Mouse (Mus musculus): ENCODE results near the gene Hoxd10. TPM values are rescaled to one million over a fixed set of nuclear protein-coding genes. Genes with fewer than 3 reads are reported as not detected.

The Hoxd10 gene
- polyA plus RNA-seq, 1 experiment from 2014 or later, result not detected

DNA sequence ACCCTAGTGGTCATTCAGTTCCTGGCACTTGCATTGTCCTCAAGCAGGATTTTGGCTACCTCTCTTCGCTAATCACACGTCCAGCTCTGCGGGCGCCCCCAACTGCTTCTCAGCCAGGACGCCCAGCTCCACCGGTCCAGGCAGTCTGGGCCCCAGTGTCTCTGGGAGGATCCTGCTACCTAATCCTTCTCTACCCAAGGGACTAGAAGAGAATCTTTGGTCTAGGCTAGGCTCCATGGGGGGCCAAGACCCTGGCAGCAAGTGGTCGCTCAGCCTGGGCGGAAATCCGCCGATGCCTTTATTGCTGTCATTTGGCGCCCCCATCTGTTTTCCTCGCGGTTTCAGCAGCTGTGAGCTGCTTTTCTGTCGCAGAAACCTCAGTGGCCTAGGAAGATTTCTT lies 30.0 kb upstream of the Hoxd10 start:
- Histone ChIP-seq H3K27me3 (ENCODE audit: control insufficient read depth, insufficient read depth, low read length) (peaks cover 93% of the 10 kb centered on the region), H3K27ac (replicated peaks; ENCODE audit: low read depth, low read length) (no peak overlapping the region), H3K9ac (replicated peaks; ENCODE audit: low read length) (no peak overlapping the region), H3K4me3 (replicated peaks; ENCODE audit: low read depth, low read length) (0 out of 2 replicates have a peak overlapping the region, but pooled peaks have one; percentile 12), H3K36me3 (ENCODE audit: control insufficient read depth, insufficient read depth, low read length) (no peaks in the 10 kb centered on the region), H3K4me1 (ENCODE audit: control insufficient read depth, insufficient read depth, low read length) (no peaks in the 10 kb centered on the region; the same call in 1 of the 2 replicates), H3K4me2 (ENCODE audit: low read length) (peak overlapping the region; percentile 39), H3K9me3 (ENCODE audit: control insufficient read depth, low read length) (no peaks in the 10 kb centered on the region)
- ATAC-seq (ENCODE audit: low FRiP score, low TSS enrichment) (no peak), DNase-seq (peak; percentile 93)
- WGBS, result under 1% methylated on average over 14 of the region's 14 CpGs

DNA sequence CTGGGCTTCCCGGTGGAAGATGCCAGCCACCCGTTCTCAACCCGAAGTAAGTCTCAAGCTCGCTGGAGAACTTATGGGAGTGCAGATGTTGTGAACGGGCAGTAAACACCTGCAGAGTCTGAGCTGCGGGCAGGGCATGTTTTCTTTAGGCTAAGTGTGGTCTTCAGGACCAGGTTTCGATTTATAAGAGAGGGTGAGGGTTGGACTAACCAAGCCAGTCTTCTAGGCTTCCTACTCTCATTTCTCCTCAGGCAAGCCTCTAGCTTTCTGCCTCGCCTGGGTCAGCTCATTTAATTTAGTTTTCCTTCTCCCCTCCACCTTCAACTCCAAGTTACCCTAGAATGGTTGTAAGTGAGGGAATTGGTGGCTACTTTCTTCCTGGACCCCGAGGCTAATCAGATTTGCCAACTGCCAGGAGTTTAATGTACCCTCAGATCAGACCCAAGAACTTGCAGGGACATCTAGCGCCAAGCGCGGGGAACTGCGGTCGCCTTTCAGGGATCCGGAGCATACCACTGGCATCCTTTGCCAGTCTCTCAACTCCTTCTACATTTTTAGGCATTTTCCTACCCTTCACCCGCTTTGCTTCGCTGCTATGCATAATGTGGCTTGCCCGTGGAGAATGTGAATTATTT lies 28.3 kb upstream of the Hoxd10 start:
- Histone ChIP-seq H3K27ac (replicated peaks; ENCODE audit: low read depth, low read length) (no peak overlapping the region), H3K9ac (replicated peaks; ENCODE audit: low read length) (no peak overlapping the region), H3K36me3 (ENCODE audit: control insufficient read depth, insufficient read depth, low read length) (no peaks in the 10 kb centered on the region), H3K27me3 (ENCODE audit: control insufficient read depth, insufficient read depth, low read length) (peaks cover 98% of the 10 kb centered on the region), H3K4me1 (ENCODE audit: control insufficient read depth, insufficient read depth, low read length) (no peaks in the 10 kb centered on the region; the same call in 1 of the 2 replicates), H3K9me3 (ENCODE audit: control insufficient read depth, low read length) (no peaks in the 10 kb centered on the region), H3K4me2 (ENCODE audit: low read length) (no peak overlapping the region), H3K4me3 (replicated peaks; ENCODE audit: low read depth, low read length) (no peak overlapping the region)
- ATAC-seq (ENCODE audit: low FRiP score, low TSS enrichment), result no peak
- 4% methylated on average over 18 of the region's 18 CpGs for WGBS
- peak; percentile 87 for DNase-seq

GRCm38 (mm10) chr2:74666411-74666810 lies 25.3 kb upstream of the Hoxd10 start:
- DNase-seq (no peak), ATAC-seq (ENCODE audit: low FRiP score, low TSS enrichment) (no peak)
- Histone ChIP-seq H3K4me2 (ENCODE audit: low read length) (no peak overlapping the region), H3K36me3 (ENCODE audit: control insufficient read depth, insufficient read depth, low read length) (no peaks in the 10 kb centered on the region), H3K9me3 (ENCODE audit: control insufficient read depth, low read length) (no peaks in the 10 kb centered on the region), H3K9ac (replicated peaks; ENCODE audit: low read length) (no peak overlapping the region), H3K27ac (replicated peaks; ENCODE audit: low read depth, low read length) (no peak overlapping the region), H3K27me3 (ENCODE audit: control insufficient read depth, insufficient read depth, low read length) (peaks cover 98% of the 10 kb centered on the region), H3K4me1 (ENCODE audit: control insufficient read depth, insufficient read depth, low read length) (no peaks in the 10 kb centered on the region; the same call in 1 of the 2 replicates), H3K4me3 (replicated peaks; ENCODE audit: low read depth, low read length) (no peak overlapping the region)
- WGBS, result 3% methylated on average over 7 of the region's 7 CpGs

DNA sequence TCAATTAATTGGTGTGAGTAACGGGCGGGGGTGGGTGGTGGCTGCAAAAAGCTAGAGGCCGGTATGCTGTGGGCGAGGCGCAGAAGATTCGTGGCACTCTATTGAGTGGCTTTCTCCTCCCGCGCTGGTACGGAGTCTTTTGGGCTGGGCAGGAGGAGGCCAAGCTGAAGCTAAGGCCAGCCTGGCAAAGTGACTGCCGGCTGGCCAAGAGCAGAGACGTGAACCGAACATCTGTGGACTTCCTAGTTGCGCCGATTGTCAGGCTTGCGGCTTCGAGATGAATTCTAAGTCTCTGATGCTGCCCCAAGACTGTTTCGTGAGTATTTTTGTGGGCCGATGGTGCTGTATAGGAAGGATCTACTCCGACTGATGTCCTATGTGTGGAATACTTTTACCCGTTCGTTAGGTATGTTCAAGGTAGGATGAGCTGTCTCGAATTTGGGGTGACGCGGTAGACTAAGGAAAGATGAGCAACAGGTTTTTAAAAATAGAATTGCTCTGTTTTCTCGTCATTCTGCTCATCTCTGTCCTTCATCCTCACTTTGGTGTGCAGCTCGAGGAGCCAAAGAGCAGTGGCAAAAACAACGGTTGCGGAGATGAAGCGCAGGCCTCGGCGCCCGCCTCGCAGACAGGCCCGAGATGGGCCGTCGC lies 24.4 kb upstream of the Hoxd10 start:
- WGBS, result 1% methylated on average over 36 of the region's 36 CpGs
- Histone ChIP-seq H3K36me3 (ENCODE audit: control insufficient read depth, insufficient read depth, low read length) (no peaks in the 10 kb centered on the region), H3K4me3 (replicated peaks; ENCODE audit: low read depth, low read length) (no peak overlapping the region), H3K4me1 (ENCODE audit: control insufficient read depth, insufficient read depth, low read length) (no peaks in the 10 kb centered on the region), H3K9me3 (ENCODE audit: control insufficient read depth, low read length) (no peaks in the 10 kb centered on the region), H3K4me2 (ENCODE audit: low read length) (no peak overlapping the region), H3K9ac (replicated peaks; ENCODE audit: low read length) (no peak overlapping the region), H3K27me3 (ENCODE audit: control insufficient read depth, insufficient read depth, low read length) (peaks cover 98% of the 10 kb centered on the region), H3K27ac (replicated peaks; ENCODE audit: low read depth, low read length) (no peak overlapping the region)
- DNase-seq (no peak), ATAC-seq (ENCODE audit: low FRiP score, low TSS enrichment) (no peak)

DNA sequence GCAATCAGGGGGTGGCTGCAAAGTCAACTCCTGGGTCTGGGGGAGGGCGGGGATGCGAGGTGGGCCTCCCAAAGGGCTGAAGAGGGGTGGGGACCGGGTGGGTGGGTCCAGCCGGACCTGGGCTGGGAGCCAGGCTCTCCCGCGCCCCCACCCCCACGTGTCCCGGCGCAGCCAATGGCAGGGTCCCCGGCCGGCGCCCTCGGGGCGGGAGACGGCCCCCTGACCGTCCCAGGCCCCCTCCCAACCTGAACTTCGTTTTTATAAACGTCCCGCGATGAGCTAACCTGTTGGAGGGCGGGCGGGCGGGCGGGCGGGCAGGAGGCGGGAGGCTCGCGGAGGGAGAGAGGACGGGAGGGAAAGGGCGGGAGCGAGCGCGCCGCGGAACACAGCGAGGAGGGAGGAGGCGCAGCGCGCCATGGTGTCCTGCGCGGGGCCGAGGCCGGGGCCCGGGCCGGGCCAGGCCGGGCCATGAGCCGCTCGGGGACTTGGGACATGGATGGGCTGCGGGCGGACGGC lies 23.8 kb upstream of the Hoxd10 start, which contains the start of gene Hoxd13:
Hoxd13 (plus strand) TSS at position 469 of the 516 bp plus-strand sequence.
- Histone ChIP-seq H3K27ac (replicated peaks; ENCODE audit: low read depth, low read length) (no peak within 1 kb of the TSS), H3K4me2 (ENCODE audit: low read length) (peak within 1 kb of the TSS; percentile 45), H3K27me3 (ENCODE audit: control insufficient read depth, insufficient read depth, low read length) (peaks cover 98% of the 10 kb centered on the region), H3K4me3 (replicated peaks; ENCODE audit: low read depth, low read length) (peak within 1 kb of the TSS; percentile 20), H3K9ac (replicated peaks; ENCODE audit: low read length) (no peak within 1 kb of the TSS), H3K36me3 (ENCODE audit: control insufficient read depth, insufficient read depth, low read length) (no peaks in the 10 kb centered on the region), H3K9me3 (ENCODE audit: control insufficient read depth, low read length) (no peaks in the 10 kb centered on the region), H3K4me1 (ENCODE audit: control insufficient read depth, insufficient read depth, low read length) (no peaks in the 10 kb centered on the region)
- no peak for ATAC-seq (ENCODE audit: low FRiP score, low TSS enrichment)
- under 1% methylated on average over 42 of the region's 51 CpGs for WGBS
- no peak for DNase-seq

- WGBS, result under 1% methylated on average over 65 of the region's 74 CpGs
- no peaks in the 10 kb centered on the region for H3K36me3 ChIP-seq (ENCODE audit: control insufficient read depth, insufficient read depth, low read length)
- no peak overlapping the region for H3K9ac ChIP-seq (replicated peaks; ENCODE audit: low read length)
- no peaks in the 10 kb centered on the region for H3K9me3 ChIP-seq (ENCODE audit: control insufficient read depth, low read length)
- peak overlapping the region; percentile 20 for H3K4me3 ChIP-seq (replicated peaks; ENCODE audit: low read depth, low read length)
- H3K4me2 ChIP-seq (ENCODE audit: low read length), result peak overlapping the region; percentile 45
- no peaks in the 10 kb centered on the region for H3K4me1 ChIP-seq (ENCODE audit: control insufficient read depth, insufficient read depth, low read length)
- H3K27me3 ChIP-seq (ENCODE audit: control insufficient read depth, insufficient read depth, low read length), result peaks cover 98% of the 10 kb centered on the region
- ATAC-seq (ENCODE audit: low FRiP score, low TSS enrichment), result peak; percentile 40; the same call in 1 of the 2 replicates
- no peak for DNase-seq
- no peak overlapping the region for H3K27ac ChIP-seq (replicated peaks; ENCODE audit: low read depth, low read length)
Observed at GRCm38 (mm10) chr2:74668370-74669229, 23.1 kb upstream of the Hoxd10 start.

DNA sequence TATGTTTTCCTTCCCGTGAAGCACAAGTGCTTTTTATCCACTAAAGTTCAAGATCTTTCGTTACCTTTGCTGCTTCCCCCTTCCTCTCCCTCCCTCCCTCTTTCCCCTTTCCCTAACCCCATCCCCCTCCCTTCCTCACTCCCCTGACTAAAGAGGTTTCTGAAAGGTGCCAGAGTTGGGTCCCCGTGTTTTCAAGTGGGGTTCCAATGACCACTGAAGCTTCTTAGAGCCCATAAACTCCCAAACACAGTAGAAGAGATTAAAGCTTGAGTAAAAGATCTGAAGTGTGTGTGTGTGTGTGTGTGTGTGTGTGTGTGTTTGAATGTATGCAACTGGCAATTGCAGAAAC lies 22.5 kb upstream of the Hoxd10 start:
- no peak overlapping the region for H3K27ac ChIP-seq (replicated peaks; ENCODE audit: low read depth, low read length)
- no peak overlapping the region for H3K9ac ChIP-seq (replicated peaks; ENCODE audit: low read length)
- no peaks in the 10 kb centered on the region for H3K9me3 ChIP-seq (ENCODE audit: control insufficient read depth, low read length)
- H3K27me3 ChIP-seq (ENCODE audit: control insufficient read depth, insufficient read depth, low read length), result peaks cover 98% of the 10 kb centered on the region
- H3K4me3 ChIP-seq (replicated peaks; ENCODE audit: low read depth, low read length), result no peak overlapping the region
- WGBS, result 0% methylated on average over 3 of the region's 3 CpGs
- DNase-seq, result no peak
- H3K36me3 ChIP-seq (ENCODE audit: control insufficient read depth, insufficient read depth, low read length), result no peaks in the 10 kb centered on the region
- no peak overlapping the region for H3K4me2 ChIP-seq (ENCODE audit: low read length)
- ATAC-seq (ENCODE audit: low FRiP score, low TSS enrichment), result no peak
- H3K4me1 ChIP-seq (ENCODE audit: control insufficient read depth, insufficient read depth, low read length), result no peaks in the 10 kb centered on the region

DNA sequence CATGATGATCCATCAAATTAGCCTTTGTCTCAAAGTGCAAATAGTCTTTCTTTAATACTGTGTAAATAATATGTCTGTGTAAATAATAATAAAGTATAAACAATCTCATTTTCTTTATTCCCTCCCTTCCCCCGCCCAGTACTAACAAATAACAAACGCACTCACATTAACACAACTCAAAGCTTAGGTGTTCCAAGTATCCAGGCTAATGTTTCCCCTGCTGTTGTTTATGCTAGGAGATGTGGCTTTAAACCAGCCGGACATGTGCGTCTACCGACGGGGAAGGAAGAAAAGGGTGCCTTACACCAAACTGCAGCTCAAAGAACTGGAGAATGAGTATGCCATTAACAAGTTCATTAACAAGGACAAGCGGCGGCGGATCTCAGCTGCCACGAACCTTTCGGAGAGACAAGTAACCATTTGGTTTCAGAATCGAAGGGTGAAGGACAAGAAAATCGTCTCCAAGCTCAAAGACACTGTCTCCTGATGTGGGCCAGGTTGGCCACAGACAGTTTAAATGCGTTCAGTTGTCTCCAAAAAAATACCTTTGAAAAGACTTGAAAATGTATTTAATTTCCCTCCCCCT lies 22.0 kb upstream of the Hoxd10 start:
- Histone ChIP-seq H3K4me3 (replicated peaks; ENCODE audit: low read depth, low read length) (no peak overlapping the region), H3K4me1 (ENCODE audit: control insufficient read depth, insufficient read depth, low read length) (no peaks in the 10 kb centered on the region), H3K4me2 (ENCODE audit: low read length) (no peak overlapping the region), H3K27me3 (ENCODE audit: control insufficient read depth, insufficient read depth, low read length) (peaks cover 98% of the 10 kb centered on the region), H3K9ac (replicated peaks; ENCODE audit: low read length) (no peak overlapping the region), H3K27ac (replicated peaks; ENCODE audit: low read depth, low read length) (no peak overlapping the region), H3K9me3 (ENCODE audit: control insufficient read depth, low read length) (no peaks in the 10 kb centered on the region), H3K36me3 (ENCODE audit: control insufficient read depth, insufficient read depth, low read length) (no peaks in the 10 kb centered on the region)
- ATAC-seq (ENCODE audit: low FRiP score, low TSS enrichment), result no peak
- 2% methylated on average over 14 of the region's 14 CpGs for WGBS
- no peak for DNase-seq

Data from midbrain, embryonic 14.5 days (tissue).